Mouse (Mus musculus) heart, postnatal 0 days (tissue): ENCODE measurements around the gene Hist1h4b. TPM values are rescaled to one million over a fixed set of nuclear protein-coding genes. Genes with fewer than 3 reads are reported as not detected.
A peak's percentile ranks its signal among the peaks of the same experiment; 100 is the strongest.

ENCODE experiments used
- ATAC-seq: fragments of 200-750 bp; cut with Nextera tagmentation; 2 replicates; pipeline ENCODE4 v1.8.0; 2017; ENCODE audit warnings: low read depth, moderate number of reproducible peaks, moderate library complexity; ENCODE audit not compliant: insufficient read depth
- DNase-seq: peaks from one replicate; pipeline ENCODE4 v3.0.0-alpha.2; 2016; ENCODE audit warnings: low spot score
- H3K27ac ChIP-seq: fragments of 300-500 bp; sonication (generic); 2 replicates; pipeline ENCODE4 v1.5.1; 2014; ENCODE audit warnings: low read depth, mild to moderate bottlenecking
- H3K27me3 ChIP-seq: fragments of 300-500 bp; sonication (generic); 2 replicates; pipeline ENCODE4 v1.6.1; 2014; ENCODE audit warnings: low read length, mixed read lengths; ENCODE audit not compliant: control insufficient read depth, insufficient read depth
- H3K36me3 ChIP-seq: fragments of 300-500 bp; sonication (generic); replicated peaks from 2 replicates; pipeline ENCODE4 v1.6.1; 2014; ENCODE audit warnings: low read length, mixed read lengths; ENCODE audit not compliant: control insufficient read depth, insufficient read depth
- H3K4me1 ChIP-seq: fragments of 300-500 bp; sonication (generic); 2 replicates; pipeline ENCODE4 v1.6.1; 2014; ENCODE audit warnings: antibody characterized with exemption; ENCODE audit not compliant: control insufficient read depth, insufficient read depth
- H3K4me2 ChIP-seq: fragments of 300-500 bp; sonication (generic); 2 replicates; pipeline ENCODE4 v1.6.1; 2014; ENCODE audit warnings: low read depth, mild to moderate bottlenecking, low read length, moderate library complexity
- H3K4me3 ChIP-seq: fragments of 300-500 bp; sonication (generic); 2 replicates; pipeline ENCODE4 v1.5.1; 2014; ENCODE audit warnings: low read depth, low read length
- H3K9ac ChIP-seq: fragments of 300-500 bp; sonication (generic); replicated peaks from 2 replicates; pipeline ENCODE4 v1.6.1; 2014; ENCODE audit warnings: low read depth, low read length, mixed read lengths
- H3K9me3 ChIP-seq: fragments of 300-500 bp; sonication (generic); replicated peaks from 2 replicates; pipeline ENCODE4 v1.6.1; 2016; ENCODE audit warnings: low read length; ENCODE audit not compliant: control insufficient read depth
- CTCF ChIP-seq: IDR thresholded peaks from 2 replicates; pipeline ENCODE4 v1.5.1; 2016; ENCODE audit warnings: antibody characterized with exemption, control low read depth, low read depth
- EP300 ChIP-seq: IDR thresholded peaks from 2 replicates; pipeline ENCODE4 v1.6.1; 2016; ENCODE audit warnings: antibody characterized with exemption, low read depth
- WGBS: fragments of 180-500 bp; shearing (Covaris S2); extraction: QIAGEN DNeasy Blood & Tissue Kit; methylation state at CpG from one replicate; pipeline ENCODE4 v1.1.7; 2014; 5-methylcytosine and 5-hydroxymethylcytosine counted together
- polyA plus RNA-seq: library from polyadenylated mRNA; unstranded; fragments of >200 nt; fragmentation: Nextera tagmentation; extraction: Ambion mirVana; gene quantifications from 2 replicates; pipeline ENCODE4 v1.2.1, GENCODE M21; 2015
- total RNA-seq: library from RNA; depleted of rRNA; stranded (reverse); fragments of >200 nt; gene quantifications from 2 replicates; pipeline ENCODE4 v1.2.3, GENCODE M21; 2014; ENCODE audit warnings: low replicate concordance; rRNA removed

The Hist1h4b gene
- total RNA-seq (252 and 267 TPM in 2 replicates), polyA plus RNA-seq (0.46 and 0.60 TPM in 2 replicates)

DNA sequence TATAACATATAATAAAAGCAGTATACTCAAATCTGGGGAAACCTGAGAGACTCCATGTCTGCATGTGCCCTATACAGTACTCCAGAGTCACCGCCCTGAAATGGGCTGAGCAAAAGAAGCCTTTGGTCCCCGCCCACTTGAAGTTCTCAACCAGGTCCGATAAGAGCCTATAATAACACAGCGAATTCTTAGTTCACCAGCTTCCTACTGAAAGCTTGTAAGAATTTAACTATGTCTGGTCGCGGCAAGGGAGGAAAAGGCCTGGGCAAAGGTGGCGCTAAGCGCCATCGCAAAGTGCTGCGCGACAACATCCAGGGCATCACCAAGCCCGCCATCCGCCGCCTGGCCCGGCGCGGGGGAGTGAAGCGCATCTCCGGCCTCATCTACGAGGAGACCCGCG is at the start of gene Hist1h4b:
Hist1h4b (plus strand) TSS at position 224 of the 400 bp plus-strand sequence.
- TF ChIP-seq CTCF: no peak
- TF ChIP-seq EP300: peak; percentile 66; the same call in 1 of the 2 replicates
- H3K27ac ChIP-seq: peak within 1 kb of the TSS; percentile 81
- peak within 1 kb of the TSS; percentile 44 for H3K4me3 ChIP-seq

GRCm38 (mm10) chr13:23708041-23708440 is 48.8 kb upstream of the Hist1h4b start:
- Histone ChIP-seq H3K27me3 (no peaks in the 10 kb centered on the region), H3K4me1 (peaks cover 4% of the 10 kb centered on the region; the same call in 1 of the 2 replicates), H3K4me2 (no peak overlapping the region), H3K27ac (no peak overlapping the region), H3K9me3 (no peaks in the 10 kb centered on the region), H3K4me3 (no peak overlapping the region), H3K36me3 (no peaks in the 10 kb centered on the region), H3K9ac (no peak overlapping the region)
- TF ChIP-seq EP300 (no peak), CTCF (no peak)
- 88% methylated on average over 4 of the region's 4 CpGs for WGBS
- DNase-seq: no peak
- no peak for ATAC-seq

More for the DNA sequence above, at the start of gene Hist1h4b:
- Histone ChIP-seq H3K9me3 (no peaks in the 10 kb centered on the region), H3K27me3 (no peaks in the 10 kb centered on the region), H3K4me1 (peaks cover 8% of the 10 kb centered on the region; the same call in 1 of the 2 replicates), H3K4me2 (peak within 1 kb of the TSS; percentile 61), H3K36me3 (no peaks in the 10 kb centered on the region), H3K9ac (peak within 1 kb of the TSS; percentile 48)
- under 1% methylated on average over 17 of the region's 22 CpGs for WGBS
- peak; percentile 47; the same call in 1 of the 2 replicates for ATAC-seq
- DNase-seq: peak; percentile 90

DNA sequence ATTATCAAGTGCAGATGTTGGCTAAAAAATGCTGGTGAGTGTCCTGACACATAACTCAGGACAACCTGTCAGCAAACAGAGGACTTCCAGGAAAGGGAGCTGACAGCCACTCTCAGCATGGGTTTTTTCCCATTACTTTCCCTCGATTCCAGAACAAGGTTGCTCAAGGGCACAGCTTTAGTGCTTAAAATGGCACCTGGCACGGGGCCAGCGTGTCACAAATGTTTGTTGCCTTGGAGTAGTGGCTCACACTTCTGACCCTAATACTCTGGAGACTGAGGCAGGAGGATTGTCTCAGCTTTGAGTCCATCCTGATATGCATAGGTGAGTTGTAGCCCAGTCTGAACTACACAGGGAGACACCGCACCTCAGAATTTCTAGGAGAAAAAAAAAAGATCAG is 48.2 kb upstream of the Hist1h4b start:
- DNase-seq (no peak), ATAC-seq (0 out of 2 replicates have a peak, but pooled peaks have one; percentile 16)
- no peaks in the 10 kb centered on the region for H3K9me3 ChIP-seq
- peaks cover 4% of the 10 kb centered on the region; the same call in 1 of the 2 replicates for H3K4me1 ChIP-seq
- H3K9ac ChIP-seq: no peak overlapping the region
- 42% methylated on average over 4 of the region's 4 CpGs for WGBS
- H3K27me3 ChIP-seq: no peaks in the 10 kb centered on the region
- TF ChIP-seq CTCF (no peak), EP300 (no peak)
- H3K4me3 ChIP-seq: no peak overlapping the region
- H3K4me2 ChIP-seq: no peak overlapping the region
- no peak overlapping the region for H3K27ac ChIP-seq
- H3K36me3 ChIP-seq: no peaks in the 10 kb centered on the region

GRCm38 (mm10) chr13:23709714-23710373 is 47.0 kb upstream of the Hist1h4b start:
- no peaks in the 10 kb centered on the region for H3K9me3 ChIP-seq
- H3K9ac ChIP-seq: peak overlapping the region; percentile 82
- peak overlapping the region; percentile 83 for H3K27ac ChIP-seq
- H3K27me3 ChIP-seq: no peaks in the 10 kb centered on the region
- DNase-seq: no peak
- H3K4me3 ChIP-seq: peak overlapping the region; percentile 70
- WGBS: 33% methylated on average over 15 of the region's 15 CpGs
- ATAC-seq: no peak; the same call in 1 of the 2 replicates
- no peak for TF ChIP-seq EP300
- no peak for TF ChIP-seq CTCF
- H3K4me1 ChIP-seq: peaks cover 4% of the 10 kb centered on the region; the same call in 1 of the 2 replicates
- H3K36me3 ChIP-seq: no peaks in the 10 kb centered on the region
- H3K4me2 ChIP-seq: peak overlapping the region; percentile 91

- Histone ChIP-seq H3K27ac (peak within 1 kb of the TSS; percentile 83), H3K4me1 (peaks cover 4% of the 10 kb centered on the region; the same call in 1 of the 2 replicates), H3K36me3 (no peaks in the 10 kb centered on the region), H3K9me3 (no peaks in the 10 kb centered on the region), H3K27me3 (no peaks in the 10 kb centered on the region), H3K4me3 (peak within 1 kb of the TSS; percentile 70), H3K9ac (peak within 1 kb of the TSS; percentile 82), H3K4me2 (peak within 1 kb of the TSS; percentile 91)
- no peak for TF ChIP-seq EP300
- TF ChIP-seq CTCF: no peak
- ATAC-seq (peak; percentile 58), DNase-seq (peak; percentile 70)
- WGBS: 2% methylated on average over 17 of the region's 17 CpGs
These were observed 46.3 kb upstream of the Hist1h4b start, which contains the start of gene Hfe for GRCm38 (mm10) chr13:23710374-23711089. TSS of gene Hfe (minus strand) at chr13:23710854.
